Mouse (Mus musculus) 3T3-L1 (cell line): ENCODE results near the gene Prokr2.
A peak's percentile ranks its signal among the peaks of the same experiment; 100 is the strongest.

Source experiments
- DNase-seq: peaks from one replicate; pipeline ENCODE4 v3.0.0-alpha.2; 2015; ENCODE audit warnings: low read depth, low spot score

Gene Prokr2

GRCm38 (mm10) chr2:132385194-132385838 lies at the start of gene Prokr2:
Prokr2 (minus strand) TSS chr2:132385447.
- no peak for DNase-seq

GRCm38 (mm10) chr2:132427160-132427941 lies 42.1 kb upstream of the Prokr2 start:
- DNase-seq: no peak

- no peak for DNase-seq
Measured at GRCm38 (mm10) chr2:132425576-132425975, 40.3 kb upstream of the Prokr2 start.

- no peak for DNase-seq
Measured at GRCm38 (mm10) chr2:132423411-132424047, 38.3 kb upstream of the Prokr2 start.

- DNase-seq: peak; percentile 7
Measured at GRCm38 (mm10) chr2:132422846-132423245, 37.6 kb upstream of the Prokr2 start.

GRCm38 (mm10) chr2:132418414-132418813 lies 33.2 kb upstream of the Prokr2 start:
- DNase-seq: no peak

GRCm38 (mm10) chr2:132410126-132410525 lies 24.9 kb upstream of the Prokr2 start:
- DNase-seq: peak; percentile 67

GRCm38 (mm10) chr2:132398136-132398535 lies 12.9 kb upstream of the Prokr2 start:
- no peak for DNase-seq

- no peak for DNase-seq
Measured at GRCm38 (mm10) chr2:132395753-132396152, 10.5 kb upstream of the Prokr2 start.

- no peak for DNase-seq
Measured at GRCm38 (mm10) chr2:132390607-132391160, 5.4 kb upstream of the Prokr2 start.

GRCm38 (mm10) chr2:132389562-132389961 lies 4.3 kb upstream of the Prokr2 start:
- DNase-seq: peak; percentile 44

- DNase-seq: no peak
Measured at GRCm38 (mm10) chr2:132384511-132385193, 595 bp downstream of the Prokr2 start.

GRCm38 (mm10) chr2:132382308-132382707 lies 2.9 kb downstream of the Prokr2 start:
- DNase-seq: no peak

- no peak for DNase-seq
Measured at GRCm38 (mm10) chr2:132379690-132380089, 5.6 kb downstream of the Prokr2 start.

- DNase-seq: no peak
Measured at GRCm38 (mm10) chr2:132378602-132379150, 6.6 kb downstream of the Prokr2 start.

GRCm38 (mm10) chr2:132377436-132377835 lies 7.8 kb downstream of the Prokr2 start:
- peak; percentile 81 for DNase-seq

GRCm38 (mm10) chr2:132375721-132376120 lies 9.5 kb downstream of the Prokr2 start:
- DNase-seq: no peak

GRCm38 (mm10) chr2:132375135-132375534 lies 10.1 kb downstream of the Prokr2 start:
- DNase-seq: no peak

- no peak for DNase-seq
Measured at GRCm38 (mm10) chr2:132373748-132374147, 11.5 kb downstream of the Prokr2 start.

- no peak for DNase-seq
Measured at GRCm38 (mm10) chr2:132368433-132368832, 16.8 kb downstream of the Prokr2 start.

GRCm38 (mm10) chr2:132343846-132344245 lies 41.4 kb downstream of the Prokr2 start:
- DNase-seq: no peak
